Mouse (Mus musculus) hindbrain, postnatal 0 days (tissue): ENCODE data around the gene Larp4b. TPM values are rescaled to one million over a fixed set of nuclear protein-coding genes. Genes with fewer than 3 reads are reported as not detected.

Experiments used
- ATAC-seq: fragments of 200-750 bp; cut with Nextera tagmentation; 2 replicates; pipeline ENCODE4 v1.8.0; 2017; ENCODE audit warnings: mild to moderate bottlenecking, moderate TSS enrichment, moderate library complexity
- DNase-seq: peaks from one replicate; pipeline ENCODE4 v3.0.0-alpha.2; 2015; ENCODE audit warnings: low spot score
- H3K27ac ChIP-seq: fragments of 300-500 bp; sonication (generic); 2 replicates; pipeline ENCODE4 v1.5.1; 2014; ENCODE audit warnings: mild to moderate bottlenecking
- H3K27me3 ChIP-seq: fragments of 300-500 bp; sonication (generic); 2 replicates; pipeline ENCODE4 v1.6.1; 2014; ENCODE audit warnings: low read length, mixed read lengths; ENCODE audit not compliant: insufficient read depth
- H3K36me3 ChIP-seq: fragments of 300-500 bp; sonication (generic); 2 replicates; pipeline ENCODE4 v1.6.1; 2014; ENCODE audit warnings: low read length, mixed read lengths; ENCODE audit not compliant: insufficient read depth
- H3K4me1 ChIP-seq: fragments of 300-500 bp; sonication (generic); 2 replicates; pipeline ENCODE4 v1.6.1; 2014; ENCODE audit warnings: antibody characterized with exemption, low read length, mixed read lengths; ENCODE audit not compliant: insufficient read depth
- H3K4me2 ChIP-seq: fragments of 300-500 bp; sonication (generic); 2 replicates; pipeline ENCODE4 v1.6.1; 2014; ENCODE audit warnings: low read depth, mild to moderate bottlenecking, low read length, moderate library complexity, mixed read lengths
- H3K4me3 ChIP-seq: fragments of 300-500 bp; sonication (generic); 2 replicates; pipeline ENCODE4 v1.5.1; 2014; ENCODE audit warnings: low read length
- H3K9ac ChIP-seq: fragments of 300-500 bp; sonication (generic); replicated peaks from 2 replicates; pipeline ENCODE4 v1.6.1; 2014; ENCODE audit warnings: mild to moderate bottlenecking, low read length, moderate library complexity, mixed read lengths
- H3K9me3 ChIP-seq: fragments of 300-500 bp; sonication (generic); 2 replicates; pipeline ENCODE4 v1.6.1; 2016; ENCODE audit warnings: low read length, mixed read lengths
- CTCF ChIP-seq: IDR thresholded peaks from 2 replicates; pipeline ENCODE4 v1.5.1; 2016; ENCODE audit warnings: antibody characterized with exemption, control low read depth, low read depth
- WGBS: fragments of 180-500 bp; shearing (Covaris S2); extraction: QIAGEN DNeasy Blood & Tissue Kit; methylation state at CpG from one replicate; pipeline ENCODE4 v1.1.7; 2014; 5-methylcytosine and 5-hydroxymethylcytosine counted together
- polyA plus RNA-seq: library from polyadenylated mRNA; unstranded; fragments of >200 nt; fragmentation: Nextera tagmentation; extraction: Ambion mirVana; gene quantifications from 2 replicates; pipeline ENCODE4 v1.2.1, GENCODE M21; 2015
- total RNA-seq: library from RNA; depleted of rRNA; stranded (reverse); fragments of >200 nt; gene quantifications from 2 replicates; pipeline ENCODE4 v1.2.3, GENCODE M21; 2014

The Larp4b gene
- total and polyA plus RNA-seq, 2 experiments from 2014 or later: 32.6 to 57.8 TPM

- Histone ChIP-seq H3K9me3 (no peaks in the 10 kb centered on the region), H3K4me1 (peaks cover 5% of the 10 kb centered on the region; the same call in 1 of the 2 replicates), H3K4me3 (no peak overlapping the region), H3K27ac (no peak overlapping the region), H3K4me2 (no peak overlapping the region), H3K9ac (no peak overlapping the region), H3K27me3 (no peaks in the 10 kb centered on the region), H3K36me3 (no peaks in the 10 kb centered on the region)
- ATAC-seq: no peak
- no peak for TF ChIP-seq CTCF
- 75% methylated on average over 6 of the region's 6 CpGs for WGBS
- no peak for DNase-seq
These were observed 90.6 kb downstream of the Larp4b start for GRCm38 (mm10) chr13:9184281-9184680.

DNA sequence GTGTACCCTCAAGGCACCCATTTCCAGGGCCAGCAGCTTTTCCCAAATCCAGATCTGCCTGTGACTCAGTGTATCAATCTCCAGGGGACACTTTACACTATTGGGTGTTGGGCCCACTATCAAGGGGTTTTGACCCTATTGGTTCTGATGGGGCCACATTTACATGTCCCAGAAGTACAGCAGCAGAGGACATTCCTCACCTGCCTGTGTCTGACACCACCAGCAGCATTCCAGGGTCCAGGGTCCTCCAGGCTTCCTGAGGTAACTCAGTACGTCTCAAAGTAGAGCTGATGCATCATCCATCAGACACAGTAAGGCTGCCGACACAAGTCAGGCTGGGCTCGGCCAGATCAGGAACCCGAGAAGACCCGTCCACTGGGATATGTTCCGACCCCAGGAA, 91.0 kb downstream of the Larp4b start:
- no peak overlapping the region for H3K4me2 ChIP-seq
- TF ChIP-seq CTCF: no peak
- H3K4me3 ChIP-seq: no peak overlapping the region
- 94% methylated on average over 6 of the region's 6 CpGs for WGBS
- peaks cover 5% of the 10 kb centered on the region; the same call in 1 of the 2 replicates for H3K4me1 ChIP-seq
- H3K27me3 ChIP-seq: no peaks in the 10 kb centered on the region
- no peaks in the 10 kb centered on the region for H3K9me3 ChIP-seq
- DNase-seq (no peak), ATAC-seq (no peak)
- H3K27ac ChIP-seq: no peak overlapping the region
- no peak overlapping the region for H3K9ac ChIP-seq
- no peaks in the 10 kb centered on the region for H3K36me3 ChIP-seq

DNA sequence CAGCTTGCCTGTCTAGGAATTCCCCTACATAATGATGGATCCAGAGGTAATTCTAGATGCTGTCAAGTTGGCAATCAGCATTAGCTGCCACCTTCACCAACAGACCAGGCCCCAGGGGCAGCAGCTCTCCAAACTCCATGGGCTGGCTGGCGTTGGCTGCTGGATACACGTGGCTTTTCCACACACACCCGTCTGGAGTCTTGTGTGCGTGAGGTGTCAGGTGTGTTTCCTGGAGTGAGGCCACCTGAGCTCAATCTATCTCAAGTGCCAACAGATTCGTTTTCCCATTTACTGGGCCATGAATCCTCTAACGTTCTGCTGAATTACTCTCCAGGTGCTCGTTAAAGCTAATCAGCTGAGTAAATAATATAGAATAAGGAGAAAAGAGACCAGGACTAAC, 93.5 kb downstream of the Larp4b start:
- no peak for TF ChIP-seq CTCF
- 37% methylated on average over 7 of the region's 7 CpGs for WGBS
- no peak overlapping the region for H3K4me3 ChIP-seq
- peak; percentile 51 for DNase-seq
- peaks cover 5% of the 10 kb centered on the region; the same call in 1 of the 2 replicates for H3K4me1 ChIP-seq
- H3K9me3 ChIP-seq: no peaks in the 10 kb centered on the region
- H3K4me2 ChIP-seq: peak overlapping the region; percentile 45
- no peaks in the 10 kb centered on the region for H3K36me3 ChIP-seq
- no peak overlapping the region for H3K9ac ChIP-seq
- ATAC-seq: peak; percentile 44
- H3K27me3 ChIP-seq: no peaks in the 10 kb centered on the region
- no peak overlapping the region for H3K27ac ChIP-seq

- 34% methylated on average over 22 of the region's 22 CpGs for WGBS
- peak overlapping the region; percentile 45; the same call in 1 of the 2 replicates for H3K27ac ChIP-seq
- peaks cover 5% of the 10 kb centered on the region; the same call in 1 of the 2 replicates for H3K4me1 ChIP-seq
- H3K9me3 ChIP-seq: no peaks in the 10 kb centered on the region
- no peaks in the 10 kb centered on the region for H3K36me3 ChIP-seq
- H3K27me3 ChIP-seq: no peaks in the 10 kb centered on the region
- DNase-seq (peak; percentile 48), ATAC-seq (peak; percentile 50)
- H3K9ac ChIP-seq: no peak overlapping the region
- no peak overlapping the region for H3K4me3 ChIP-seq
- TF ChIP-seq CTCF: no peak
- H3K4me2 ChIP-seq: peak overlapping the region; percentile 45
These were observed 94.2 kb downstream of the Larp4b start for GRCm38 (mm10) chr13:9187566-9188530.

GRCm38 (mm10) chr13:9189481-9189880, 95.8 kb downstream of the Larp4b start:
- TF ChIP-seq CTCF: no peak
- H3K27ac ChIP-seq: no peak overlapping the region
- H3K36me3 ChIP-seq: no peaks in the 10 kb centered on the region
- H3K9me3 ChIP-seq: no peaks in the 10 kb centered on the region
- H3K9ac ChIP-seq: no peak overlapping the region
- DNase-seq (no peak), ATAC-seq (no peak)
- no peaks in the 10 kb centered on the region for H3K27me3 ChIP-seq
- H3K4me1 ChIP-seq: peaks cover 5% of the 10 kb centered on the region; the same call in 1 of the 2 replicates
- no peak overlapping the region for H3K4me3 ChIP-seq
- H3K4me2 ChIP-seq: no peak overlapping the region
- 85% methylated on average over 5 of the region's 5 CpGs for WGBS

GRCm38 (mm10) chr13:9191172-9192140, 97.8 kb downstream of the Larp4b start:
- Histone ChIP-seq H3K4me2 (0 out of 2 replicates have a peak overlapping the region, but pooled peaks have one; percentile 2), H3K4me3 (no peak overlapping the region), H3K4me1 (peaks cover 5% of the 10 kb centered on the region; the same call in 1 of the 2 replicates), H3K9me3 (no peaks in the 10 kb centered on the region), H3K27ac (no peak overlapping the region), H3K27me3 (no peaks in the 10 kb centered on the region), H3K9ac (no peak overlapping the region), H3K36me3 (no peaks in the 10 kb centered on the region)
- DNase-seq (no peak), ATAC-seq (peak; percentile 38; the same call in 1 of the 2 replicates)
- peak; percentile 13; the same call in 1 of the 2 replicates for TF ChIP-seq CTCF
- WGBS: 45% methylated on average over 15 of the region's 15 CpGs
